Mouse (Mus musculus): ENCODE measurements at regions not wholly inside any gene's neighbourhood (a gene's known extent, or its start where the extent isn't known, plus 50 kb on each side); places are given as distances from the start of the nearest gene placed in this dataset.
"Not testable (repeated sequence)": the region's sequence is repeated elsewhere in the genome, so short reads cannot be mapped to it uniquely, and the experiment has no call there.

DNA sequence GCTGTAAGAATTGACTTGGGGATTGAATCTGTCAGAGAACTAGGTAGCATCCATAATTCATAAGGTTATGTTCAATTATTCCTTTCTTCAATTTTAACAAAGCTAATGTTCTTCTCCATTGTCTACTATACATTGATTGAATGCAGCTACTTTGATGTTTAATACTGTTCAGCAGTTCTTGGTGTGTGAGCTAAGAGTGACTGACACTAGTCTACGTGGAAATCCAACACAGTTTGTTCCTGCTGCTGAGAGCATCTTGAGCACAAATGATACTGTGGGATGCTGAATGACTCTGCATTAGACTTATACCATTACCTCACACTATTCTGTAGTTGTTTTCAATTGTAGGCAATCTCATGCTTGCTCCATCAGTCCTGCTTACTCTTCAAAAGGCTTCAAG, 249.4 kb upstream of the Akr1e1 start:
- no peak for DNase-seq (ENCODE audit: low spot score in 2 of 2)

- not testable (repeated sequence) for DNase-seq (ENCODE audit: low spot score in 2 of 2)
Observed at GRCm38 (mm10) chr13:4839481-4839880, 230.5 kb upstream of the Akr1e1 start.

DNA sequence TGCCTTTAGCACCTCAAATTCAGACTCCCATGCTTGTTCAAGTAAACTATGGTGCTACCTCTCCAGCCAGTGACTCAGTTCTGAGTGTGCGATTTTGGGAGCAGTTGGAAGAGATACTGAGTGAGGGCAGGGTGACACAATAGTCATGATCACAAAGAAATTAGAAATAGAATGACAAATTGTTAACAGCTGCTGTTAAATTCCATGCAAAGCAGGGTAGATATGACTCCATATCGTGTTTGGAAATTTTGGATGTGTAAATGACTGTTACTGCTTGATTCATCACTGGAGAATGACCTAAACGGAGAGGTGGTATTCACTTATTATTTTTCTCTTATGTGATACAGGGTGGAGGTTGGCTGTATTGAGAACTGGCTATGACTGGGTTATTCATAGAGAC, 217.8 kb upstream of the Akr1e1 start:
- no peak for DNase-seq (ENCODE audit: low spot score in 2 of 2)

DNA sequence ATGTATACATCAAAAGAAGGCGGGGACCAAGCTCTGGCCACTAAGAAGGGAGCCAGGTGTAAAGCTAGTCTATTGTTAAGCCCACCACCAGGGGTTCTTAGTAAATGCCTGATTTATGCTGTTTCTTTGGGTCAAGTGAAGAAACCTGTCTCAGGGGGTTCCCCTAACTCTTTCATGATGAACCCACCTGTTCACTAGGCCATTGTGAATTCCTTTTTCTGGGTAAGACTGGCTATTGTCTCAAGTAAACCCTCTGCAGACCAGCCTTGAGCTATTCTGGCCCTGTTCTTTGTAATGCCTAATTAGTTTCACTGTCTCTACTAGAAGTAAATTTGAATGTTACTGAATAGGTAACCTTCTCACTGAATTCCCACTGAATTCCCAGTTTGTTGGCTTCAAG, 216.8 kb upstream of the Akr1e1 start:
- DNase-seq (ENCODE audit: low spot score in 2 of 2): not testable (repeated sequence)

DNA sequence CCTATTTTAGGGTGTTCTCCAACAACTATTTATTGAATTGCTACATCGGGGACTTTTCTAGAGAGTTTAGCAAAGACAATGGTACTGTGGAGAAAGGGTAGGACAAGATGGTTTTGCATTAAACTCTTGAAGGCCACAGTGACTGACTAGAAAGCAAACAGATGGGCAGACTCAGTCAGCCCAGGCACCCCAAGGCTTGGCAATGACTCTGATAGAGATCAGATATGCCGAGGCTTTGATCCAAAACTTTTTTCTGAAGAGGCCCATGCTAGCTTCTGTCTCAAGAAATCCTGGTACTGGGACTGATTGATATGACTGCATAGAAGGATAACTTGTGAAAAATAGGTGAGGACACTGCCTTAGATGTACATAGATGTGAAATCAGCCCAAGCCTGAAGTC, 197.9 kb upstream of the Akr1e1 start:
- no peak for DNase-seq (ENCODE audit: low spot score in 2 of 2)

GRCm38 (mm10) chr13:4800666-4801065, 191.7 kb upstream of the Akr1e1 start:
- no peak for DNase-seq (ENCODE audit: low spot score in 2 of 2)

- DNase-seq (ENCODE audit: low spot score in 2 of 2): no peak
Observed at GRCm38 (mm10) chr13:4791139-4791538, 182.2 kb upstream of the Akr1e1 start.

DNA sequence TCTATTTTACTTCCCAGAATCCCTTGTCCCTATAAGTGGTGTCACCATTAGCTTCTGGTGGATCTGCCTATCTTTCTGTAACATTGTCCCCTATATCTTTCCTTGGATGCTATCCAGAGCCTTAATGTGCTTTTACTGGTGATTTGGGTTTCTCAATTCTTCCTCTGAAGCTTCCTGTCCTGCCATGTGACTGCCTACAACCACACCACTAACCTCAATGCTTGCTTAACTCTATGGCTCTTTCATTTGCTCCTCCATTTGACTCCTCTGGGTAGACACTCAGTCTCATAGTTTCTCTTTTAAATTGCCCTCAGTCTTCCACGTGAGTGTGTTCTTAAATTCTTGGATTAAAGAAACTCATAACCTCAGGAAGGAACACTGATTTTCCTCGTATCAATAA, 181.4 kb upstream of the Akr1e1 start:
- DNase-seq (ENCODE audit: low spot score in 2 of 2): no peak

- DNase-seq (ENCODE audit: low spot score in 2 of 2): no peak
Observed at GRCm38 (mm10) chr13:4783290-4783689, 174.3 kb upstream of the Akr1e1 start.

GRCm38 (mm10) chr13:4778264-4778823, 169.4 kb upstream of the Akr1e1 start:
- not testable (repeated sequence) for DNase-seq (ENCODE audit: low spot score in 2 of 2)

DNA sequence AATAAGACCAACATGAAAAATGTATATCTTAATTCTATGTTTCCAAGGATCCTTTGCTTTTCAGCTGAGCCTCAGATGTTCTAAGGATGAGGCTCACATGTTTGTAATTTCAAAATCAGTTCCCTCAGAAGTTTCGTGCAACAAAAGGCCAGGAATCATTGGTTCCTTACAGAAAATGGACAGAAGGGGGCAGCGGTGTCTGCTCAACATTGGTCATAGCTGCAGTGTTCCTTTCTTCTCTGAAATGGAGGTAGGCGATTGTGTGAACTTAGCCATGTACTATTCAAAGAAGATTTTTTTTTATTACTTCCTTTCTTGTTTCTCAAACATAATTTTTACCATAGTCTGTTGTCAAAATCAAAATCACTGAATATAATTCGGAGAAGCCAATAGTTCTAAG, 167.9 kb upstream of the Akr1e1 start:
- DNase-seq (ENCODE audit: low spot score in 2 of 2): peak; percentile 30 to 61

DNA sequence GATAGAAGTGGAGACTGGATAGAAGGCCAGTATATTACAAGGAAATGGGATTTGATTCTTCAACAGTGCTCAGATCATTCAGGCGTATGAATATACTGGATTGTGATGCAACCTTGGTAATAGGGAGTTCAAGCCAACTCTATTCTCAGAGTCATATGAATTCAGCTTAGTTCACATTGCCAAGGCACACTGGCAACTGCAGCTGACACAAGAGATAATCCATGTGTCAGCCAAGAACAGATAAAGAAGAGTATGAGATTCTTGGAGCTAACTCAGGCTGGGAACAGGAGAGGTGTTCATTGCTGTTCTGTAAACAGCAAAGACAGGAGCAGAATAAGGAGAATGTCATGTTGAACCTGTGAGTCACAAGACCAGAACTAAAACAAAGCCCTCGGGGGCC, 163.3 kb upstream of the Akr1e1 start:
- DNase-seq (ENCODE audit: low spot score in 2 of 2): peak in 1 of 2 experiments; percentile 10

DNA sequence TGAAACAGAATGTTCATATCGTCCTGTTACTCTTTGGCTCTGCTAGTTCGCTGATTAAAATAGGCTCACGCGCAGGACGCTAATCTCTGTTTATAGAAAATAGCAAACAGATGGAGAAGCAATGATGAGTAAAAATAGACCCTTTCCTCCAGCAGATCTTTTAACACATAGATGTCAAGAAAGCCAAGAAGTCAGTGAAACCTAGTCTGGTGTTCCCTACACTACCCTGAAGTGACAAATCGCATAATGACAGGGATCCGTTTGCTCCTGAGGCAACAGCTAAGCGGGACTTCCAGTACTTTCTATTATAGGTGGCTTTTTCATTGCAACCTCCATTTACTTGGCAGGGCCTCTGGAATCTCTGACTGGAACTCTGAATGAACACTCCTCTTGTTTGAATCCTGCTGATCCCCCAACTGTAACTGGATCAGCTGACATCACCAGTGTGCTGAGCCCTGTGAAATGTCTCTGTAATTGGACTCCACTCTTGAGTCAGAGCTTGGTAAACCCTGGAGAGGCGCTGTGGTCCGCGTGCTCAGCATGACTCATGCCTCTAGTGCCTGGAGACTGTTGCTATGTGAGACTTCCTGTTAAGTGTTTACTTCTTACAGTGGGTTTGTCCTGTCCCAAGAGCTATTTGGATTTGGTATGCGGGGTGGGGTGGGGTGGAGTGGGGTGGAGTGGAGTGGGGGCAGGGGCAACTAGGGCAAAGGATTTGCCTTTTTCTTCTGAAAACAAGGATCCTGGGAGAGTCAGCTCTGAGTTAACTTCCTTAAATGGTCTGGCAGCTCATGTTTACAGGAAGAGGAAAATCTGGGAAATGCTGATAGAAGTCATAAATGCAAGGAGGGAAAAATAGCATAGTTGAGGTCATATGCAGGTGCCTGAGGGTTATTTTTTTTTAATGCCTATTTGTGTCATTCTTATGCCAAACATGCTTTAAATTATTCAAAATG, 162.4 kb upstream of the Akr1e1 start:
- peak; percentile 69 to 84 for DNase-seq (ENCODE audit: low spot score in 2 of 2)

- no peak for DNase-seq (ENCODE audit: low spot score in 2 of 2)
Observed at GRCm38 (mm10) chr13:4759965-4760364, 151.0 kb upstream of the Akr1e1 start.

DNA sequence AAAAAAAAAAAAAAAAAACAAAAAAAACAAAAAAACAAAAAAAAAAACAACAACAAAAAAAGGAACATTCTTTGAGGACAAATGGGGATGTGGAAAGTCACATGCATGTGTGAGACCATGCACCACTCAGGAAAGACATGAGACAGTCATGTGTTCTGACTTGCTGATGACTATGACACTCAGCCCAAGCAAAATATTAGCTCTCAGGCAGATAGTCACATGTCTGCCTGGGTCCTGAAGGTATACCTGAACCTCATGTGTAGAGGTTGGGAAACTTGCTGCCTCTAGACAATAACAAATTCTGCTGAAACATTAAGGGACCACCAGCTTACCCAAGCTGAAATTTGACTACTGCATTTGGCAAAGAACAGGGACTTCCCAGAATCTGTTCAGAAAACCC, 147.6 kb upstream of the Akr1e1 start:
- DNase-seq (ENCODE audit: low spot score in 2 of 2): no peak

DNA sequence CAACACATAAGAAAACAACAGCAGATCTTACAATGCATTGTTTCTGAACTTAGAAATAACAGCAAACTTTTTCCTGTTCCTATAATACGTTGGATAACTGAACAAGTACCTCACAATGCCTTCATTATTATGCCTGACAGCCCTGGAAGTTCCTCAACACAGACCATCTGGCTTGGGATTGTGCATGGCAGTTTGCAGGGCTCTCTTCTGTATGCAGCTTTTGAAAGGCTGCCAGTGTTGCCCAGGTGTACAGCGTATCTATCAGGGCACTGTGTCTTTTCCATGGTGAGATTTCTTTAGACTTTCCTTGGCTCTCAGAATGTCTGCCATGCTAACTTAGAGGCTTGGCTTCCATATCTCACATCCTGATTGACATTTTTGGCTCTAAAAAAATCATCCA, 134.0 kb upstream of the Akr1e1 start:
- DNase-seq (ENCODE audit: low spot score in 2 of 2): no peak

GRCm38 (mm10) chr13:4716299-4716698, 107.3 kb upstream of the Akr1e1 start:
- not testable (repeated sequence) for DNase-seq (ENCODE audit: low spot score in 2 of 2)

GRCm38 (mm10) chr13:4714724-4715123, 105.8 kb upstream of the Akr1e1 start:
- no peak for DNase-seq (ENCODE audit: low spot score in 2 of 2)

DNA sequence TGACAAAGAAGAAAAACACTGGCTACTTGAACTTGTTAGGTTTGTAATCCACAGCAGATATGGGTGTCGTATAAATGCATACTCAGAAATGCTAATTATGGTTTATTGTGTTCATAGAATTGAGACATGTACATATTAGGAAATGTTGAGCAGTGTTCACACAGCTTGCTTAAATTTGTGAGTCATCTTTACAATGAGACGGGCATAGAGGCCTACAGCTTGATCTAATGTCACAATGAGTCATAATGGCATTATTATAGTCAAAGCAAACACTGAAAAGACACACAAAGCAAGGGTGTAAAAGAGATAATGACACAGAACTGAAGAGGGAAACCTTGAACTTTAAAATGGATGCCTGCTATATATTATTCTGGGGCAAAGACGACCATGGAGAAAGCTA, 103.7 kb upstream of the Akr1e1 start:
- no peak for DNase-seq (ENCODE audit: low spot score in 2 of 2)

DNA sequence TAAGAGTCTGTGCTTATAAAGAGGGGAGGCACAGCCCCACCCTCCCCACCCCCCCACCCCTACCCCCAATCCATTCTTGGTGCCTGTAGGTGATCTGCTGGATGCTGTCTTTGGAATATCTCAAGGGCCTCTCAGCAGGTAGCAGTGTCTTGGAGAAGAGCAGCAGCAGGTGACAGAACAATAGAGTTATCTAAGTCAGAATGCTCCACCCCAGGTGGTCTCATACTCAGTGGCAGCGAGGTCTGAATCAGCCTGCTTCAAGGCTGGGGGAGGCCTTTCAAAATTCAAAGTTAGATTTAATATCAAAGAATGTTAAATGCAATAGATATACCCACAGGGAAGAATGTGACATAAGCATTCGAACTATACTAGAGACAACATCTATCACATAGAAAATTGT, 90.6 kb upstream of the Akr1e1 start:
- not testable (repeated sequence) for DNase-seq (ENCODE audit: low spot score in 2 of 2)

DNA sequence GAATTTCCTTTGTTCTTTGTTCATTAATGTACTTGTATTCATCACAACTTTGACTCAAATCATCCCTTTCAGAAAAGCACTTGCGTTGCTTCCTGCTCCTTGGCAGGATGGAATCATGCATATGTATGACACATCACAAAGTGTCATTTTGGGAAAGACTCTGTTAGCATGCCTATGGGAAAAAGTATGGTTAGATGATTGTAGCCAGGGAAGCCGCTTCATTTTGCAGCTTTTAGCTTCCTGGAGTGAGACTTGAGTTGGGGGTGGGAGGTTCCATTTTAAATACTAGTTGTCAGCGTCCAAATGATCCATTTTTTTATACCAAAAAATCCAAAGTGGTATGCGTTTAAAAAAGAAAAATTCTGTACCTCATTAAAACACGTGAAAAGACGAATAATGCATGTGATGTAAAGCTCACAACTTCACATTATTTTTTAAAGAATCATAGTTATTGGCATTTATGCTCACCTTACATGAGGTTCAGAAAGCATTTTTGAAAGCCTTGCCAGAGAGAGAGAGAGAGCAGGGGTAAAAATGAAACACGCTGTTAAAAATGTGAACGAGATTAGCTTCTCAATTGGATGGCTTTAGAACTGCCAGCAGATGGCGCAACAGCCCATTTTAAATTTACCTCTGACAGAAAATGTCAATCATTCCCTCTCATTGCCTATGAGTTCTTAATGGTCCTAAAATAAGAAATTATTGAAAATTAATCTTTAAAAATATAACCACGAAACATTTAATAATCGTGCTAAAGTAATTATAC, 57.6 kb upstream of the Akr1e1 start:
- peak; percentile 18 to 47 for DNase-seq (ENCODE audit: low spot score in 2 of 2)

- no peak for DNase-seq (ENCODE audit: low spot score in 2 of 2)
Observed at GRCm38 (mm10) chr13:4663390-4663789, 54.4 kb upstream of the Akr1e1 start.
